Mouse (Mus musculus) lung, adult 2 months (tissue): Measurements from ENCODE around the gene Tbx6. TPM values are rescaled to one million over a fixed set of nuclear protein-coding genes. Genes with fewer than 3 reads are reported as not detected.

Experiments used
- DNase-seq: peaks from one replicate; pipeline ENCODE4 v3.0.0; 2022
- H3K4me1 ChIP-seq: fragments of 200-500 bp; 2 replicates; pipeline ENCODE4 v1.6.1; 2011; ENCODE audit warnings: low read length; ENCODE audit not compliant: control insufficient read depth, insufficient read depth
- H3K4me3 ChIP-seq: fragments of 200-500 bp; replicated peaks from 2 replicates; pipeline ENCODE3; 2011; ENCODE audit warnings: low read depth, mild to moderate bottlenecking, control low read depth, low read length; ENCODE audit errors: extremely low read depth
- CTCF ChIP-seq: fragments of 200-500 bp; IDR thresholded peaks from 2 replicates; pipeline ENCODE4 v1.5.1; 2011; ENCODE audit warnings: mild to moderate bottlenecking, low read length, control low read depth; ENCODE audit not compliant: insufficient read depth
- POLR2A ChIP-seq: fragments of 200-500 bp; IDR thresholded peaks from 2 replicates; pipeline ENCODE4 v1.6.1; 2011; ENCODE audit warnings: low read depth, mild to moderate bottlenecking, control low read depth, low read length, borderline replicate concordance; ENCODE audit errors: extremely low read depth
- WGBS: fragments of 180-500 bp; shearing (Covaris S2); methylation state at CpG from one replicate; pipeline ENCODE4 v1.1.7; 2018; 5-methylcytosine and 5-hydroxymethylcytosine counted together
- polyA plus RNA-seq: library from polyadenylated mRNA; depleted of rRNA; stranded (reverse); fragments of >200 nt; gene quantifications from 2 replicates; pipeline ENCODE4 v1.2.3, GENCODE M21; 2012

Tbx6 gene
- polyA plus RNA-seq, 1 experiment, result 9.5 TPM

- no peak for TF ChIP-seq CTCF
- TF ChIP-seq POLR2A, result no peak
- Histone ChIP-seq H3K4me3 (no peak overlapping the region), H3K4me1 (peaks cover 6% of the 10 kb centered on the region; the same call in 1 of the 2 replicates)
- DNase-seq, result no peak
- WGBS, result 76% methylated on average over 4 of the region's 4 CpGs
Observed at GRCm38 (mm10) chr7:126789141-126789540, 7.9 kb downstream of the Tbx6 start.

- under 1% methylated on average over 83 of the region's 83 CpGs for WGBS
- DNase-seq, result peak; percentile 93
- no peak for TF ChIP-seq CTCF
- TF ChIP-seq POLR2A, result peak; percentile 82
- peaks cover 6% of the 10 kb centered on the region for H3K4me1 ChIP-seq
- peak within 1 kb of the TSS; percentile 71 for H3K4me3 ChIP-seq
Observed at GRCm38 (mm10) chr7:126791851-126792720, 10.8 kb downstream of the Tbx6 start, which contains the start of gene Ppp4c. Ppp4c (minus strand) TSS chr7:126792496.

GRCm38 (mm10) chr7:126792721-126793443, 11.6 kb downstream of the Tbx6 start:
- Histone ChIP-seq H3K4me1 (peaks cover 13% of the 10 kb centered on the region), H3K4me3 (peak overlapping the region; percentile 48)
- no peak for DNase-seq
- no peak for TF ChIP-seq POLR2A
- TF ChIP-seq CTCF, result no peak
- 22% methylated on average over 11 of the region's 11 CpGs for WGBS

DNA sequence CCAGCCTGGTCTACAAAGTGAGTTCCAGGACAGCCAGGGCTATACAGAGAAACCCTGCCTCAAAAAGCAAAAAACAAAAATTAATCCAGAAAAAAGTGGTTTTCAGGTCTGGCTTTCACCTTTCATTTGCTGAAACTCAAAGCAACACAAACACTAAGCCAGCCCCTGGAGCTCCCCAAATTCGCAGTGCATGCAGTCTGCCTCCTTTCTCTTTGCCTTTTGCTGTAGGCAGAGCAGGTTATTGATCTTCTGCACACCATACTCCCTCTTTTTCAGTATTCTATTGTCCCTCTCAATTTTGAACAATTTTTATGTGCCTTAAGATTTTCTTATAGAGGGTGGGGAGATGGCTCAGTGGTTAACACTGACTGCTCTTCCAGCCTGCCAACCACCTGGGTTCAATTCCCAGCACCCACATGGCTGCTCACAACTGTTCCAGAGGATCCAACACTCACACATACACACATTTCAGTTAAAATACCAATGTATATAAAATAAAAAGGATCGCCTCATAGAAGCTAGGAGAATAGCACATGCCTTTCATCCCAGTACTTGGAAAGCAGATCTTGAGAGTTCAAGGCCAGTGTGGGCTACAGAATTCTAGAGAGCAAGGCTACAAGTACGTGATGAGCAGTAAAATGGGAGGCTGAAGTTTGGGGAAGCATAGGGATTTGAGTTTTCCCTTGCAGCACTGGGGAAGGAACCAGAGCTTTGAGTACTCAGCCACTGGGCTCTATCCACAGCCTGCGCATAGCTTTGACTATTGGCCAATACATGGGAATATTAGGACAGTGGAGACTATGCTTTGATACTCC, 12.4 kb downstream of the Tbx6 start:
- WGBS, result 79% methylated on average over 4 of the region's 4 CpGs
- H3K4me1 ChIP-seq, result peaks cover 13% of the 10 kb centered on the region
- TF ChIP-seq CTCF, result no peak
- TF ChIP-seq POLR2A, result no peak
- no peak overlapping the region for H3K4me3 ChIP-seq
- DNase-seq, result no peak

- peaks cover 13% of the 10 kb centered on the region for H3K4me1 ChIP-seq
- no peak for DNase-seq
- TF ChIP-seq CTCF (no peak), POLR2A (no peak)
- 39% methylated on average over 4 of the region's 4 CpGs for WGBS
- H3K4me3 ChIP-seq, result no peak overlapping the region
Observed at GRCm38 (mm10) chr7:126794271-126794605, 13.0 kb downstream of the Tbx6 start.

GRCm38 (mm10) chr7:126795387-126796317, 14.4 kb downstream of the Tbx6 start:
- WGBS, result 82% methylated on average over 16 of the region's 16 CpGs
- TF ChIP-seq CTCF, result no peak
- no peak for TF ChIP-seq POLR2A
- H3K4me1 ChIP-seq, result peaks cover 14% of the 10 kb centered on the region
- no peak overlapping the region for H3K4me3 ChIP-seq
- no peak for DNase-seq

DNA sequence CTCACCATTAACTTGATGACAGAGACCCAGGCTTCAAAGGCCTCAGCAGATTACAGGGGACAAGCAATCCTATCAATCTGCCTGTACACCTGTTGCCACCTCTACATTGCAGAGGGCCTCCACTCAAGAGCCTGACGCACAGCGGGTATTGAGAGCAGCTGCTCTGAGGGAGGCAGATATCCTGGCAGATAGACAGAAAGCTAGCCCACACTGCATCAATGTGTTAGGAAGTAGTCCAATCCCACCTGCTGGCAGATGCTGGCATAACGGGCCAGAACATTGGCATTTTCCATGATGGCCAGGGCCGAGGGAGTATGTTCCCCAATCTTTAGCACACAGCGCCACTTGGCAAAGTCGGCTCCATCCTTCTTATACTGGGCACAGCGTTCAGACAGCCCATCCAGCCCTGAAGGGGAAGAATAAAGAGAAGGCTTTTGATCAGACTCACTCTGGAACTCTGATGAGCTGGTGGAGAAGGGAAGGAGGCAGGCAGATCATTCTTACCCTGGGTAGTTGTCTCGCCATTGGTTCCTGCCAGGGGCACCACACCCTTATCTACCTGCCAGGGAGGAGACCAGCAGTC, 15.2 kb downstream of the Tbx6 start:
- Histone ChIP-seq H3K4me3 (no peak overlapping the region), H3K4me1 (peaks cover 10% of the 10 kb centered on the region)
- DNase-seq, result no peak
- TF ChIP-seq CTCF (peak; percentile 6; the same call in 1 of the 2 replicates), POLR2A (no peak)
- 62% methylated on average over 8 of the region's 8 CpGs for WGBS
